Mouse (Mus musculus) kidney, adult 2 months (tissue): ENCODE data around the gene Plekhg2.

Experiments used
- CTCF ChIP-seq: fragments of 200-500 bp; conservative IDR thresholded peaks from 2 replicates; pipeline ENCODE4 v1.5.1; 2011; ENCODE audit warnings: low read depth, mild to moderate bottlenecking, control low read depth, low read length, moderate library complexity, mixed read lengths; ENCODE audit not compliant: insufficient read depth, insufficient read length
- POLR2A ChIP-seq: fragments of 200-500 bp; IDR thresholded peaks from one replicate; pipeline ENCODE4 v1.6.1; 2011; ENCODE audit warnings: low read depth, low read length, control low read depth

GRCm38 (mm10) chr7:28381017-28381790, 8.8 kb upstream of the Plekhg2 start:
- TF ChIP-seq CTCF (no peak), POLR2A (no peak)
